Mouse (Mus musculus) brain, embryonic 18.5 days (tissue): ENCODE measurements at regions not wholly inside any gene's neighbourhood (a gene's known extent, or its start where the extent isn't known, plus 50 kb on each side); places are given as distances from the start of the nearest gene placed in this dataset.
"Not testable (repeated sequence)": the region's sequence is repeated elsewhere in the genome, so short reads cannot be mapped to it uniquely, and the experiment has no call there.

Experiments
- DNase-seq: peaks from one replicate; pipeline ENCODE4 v3.0.0-alpha.2; 2012; ENCODE audit warnings: low read depth, low spot score

DNA sequence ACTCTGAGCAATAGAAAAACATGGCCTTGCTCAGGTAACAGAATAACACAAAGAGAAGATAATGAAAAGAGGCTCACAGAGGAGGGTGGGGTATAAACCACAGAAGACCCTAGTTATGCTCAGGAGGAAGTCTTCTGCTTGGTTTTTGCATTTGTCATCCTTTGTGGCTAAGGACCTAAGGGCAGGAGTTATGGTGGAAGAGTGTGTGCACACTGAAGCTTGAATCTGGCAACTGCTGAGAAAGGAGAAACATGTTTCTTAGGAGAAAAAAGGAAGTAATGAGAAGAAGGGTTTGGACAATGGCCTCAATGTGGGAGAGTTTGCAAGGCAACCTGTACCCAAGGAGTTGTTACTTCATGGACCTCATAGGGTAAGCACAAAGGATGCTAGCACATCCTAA, 106.8 kb upstream of the Nyap2 start:
- no peak for DNase-seq

DNA sequence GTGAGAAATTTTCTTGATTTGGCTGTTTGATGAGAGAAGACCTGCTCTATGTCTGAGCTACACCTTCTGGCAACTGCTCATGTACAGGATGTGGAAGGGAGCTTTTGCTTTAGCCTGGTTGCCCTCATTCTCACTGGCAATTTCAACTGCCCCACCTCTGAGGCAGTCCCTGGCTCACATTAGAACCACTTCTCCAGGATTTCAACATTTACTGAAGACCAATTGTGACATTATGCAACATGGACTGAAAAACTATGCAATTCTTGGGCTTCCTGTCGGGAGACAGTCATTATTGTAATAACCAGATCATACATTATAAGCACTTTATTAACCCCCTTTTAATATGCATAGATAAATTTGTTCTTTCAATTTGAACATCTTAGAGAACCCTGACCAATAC, 107.6 kb upstream of the Nyap2 start:
- no peak for DNase-seq

DNA sequence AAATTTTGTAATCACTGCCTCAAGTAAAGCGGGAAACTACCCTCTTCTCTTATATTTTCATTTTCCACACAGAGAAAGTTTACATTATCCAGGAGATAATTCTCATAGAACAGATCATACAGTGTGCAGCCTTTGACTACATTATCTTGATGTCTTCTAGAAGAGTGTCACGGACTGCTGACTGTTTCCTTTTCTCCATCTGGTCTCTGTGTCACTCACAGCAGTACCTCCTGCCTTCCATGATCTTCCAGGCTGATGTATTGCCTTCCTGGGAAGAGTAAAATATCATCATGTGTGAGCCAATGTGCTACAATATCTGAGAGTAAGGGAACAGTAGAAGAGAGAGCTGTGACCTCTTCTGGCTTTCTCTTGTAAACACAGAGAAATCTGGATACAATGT, 111.0 kb upstream of the Nyap2 start:
- DNase-seq = no peak

DNA sequence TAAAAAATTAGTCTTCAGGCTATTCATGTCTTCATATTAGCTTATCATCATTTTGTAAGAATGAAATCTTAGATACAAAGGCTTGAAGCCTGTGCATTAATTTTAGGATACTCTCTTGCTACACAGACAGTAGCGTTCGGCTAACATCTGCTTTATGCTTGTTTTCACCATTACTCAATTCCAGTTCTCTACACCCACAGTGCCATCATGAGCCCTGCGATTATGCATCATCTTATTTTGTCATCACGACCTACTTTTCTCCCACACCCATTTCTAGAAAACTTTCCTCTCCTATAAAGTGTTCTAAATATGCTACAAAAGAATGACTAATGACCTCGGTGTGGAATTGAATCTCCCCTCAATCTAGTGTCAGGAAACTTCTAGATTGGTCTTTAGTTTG, 112.4 kb upstream of the Nyap2 start:
- DNase-seq = no peak

DNA sequence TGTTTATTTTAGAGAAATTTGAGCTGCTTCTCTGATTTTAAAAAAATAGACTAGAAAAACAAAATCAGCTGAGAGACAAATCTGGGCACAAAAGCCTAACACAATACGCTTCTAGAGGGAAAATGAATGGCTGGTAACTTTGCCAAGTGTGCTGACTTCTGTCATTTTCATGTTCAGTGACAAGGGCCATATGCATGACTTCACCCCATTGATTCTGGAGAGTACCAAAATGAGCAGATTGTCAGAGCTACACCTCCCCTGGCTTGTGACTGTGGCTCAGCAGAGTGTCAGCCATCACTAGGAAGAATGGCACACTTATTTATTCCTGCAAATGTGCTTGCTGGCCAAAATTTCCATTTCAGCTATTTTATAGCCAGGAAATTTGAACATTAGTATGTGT, 112.9 kb upstream of the Nyap2 start:
- DNase-seq = peak; percentile 42

DNA sequence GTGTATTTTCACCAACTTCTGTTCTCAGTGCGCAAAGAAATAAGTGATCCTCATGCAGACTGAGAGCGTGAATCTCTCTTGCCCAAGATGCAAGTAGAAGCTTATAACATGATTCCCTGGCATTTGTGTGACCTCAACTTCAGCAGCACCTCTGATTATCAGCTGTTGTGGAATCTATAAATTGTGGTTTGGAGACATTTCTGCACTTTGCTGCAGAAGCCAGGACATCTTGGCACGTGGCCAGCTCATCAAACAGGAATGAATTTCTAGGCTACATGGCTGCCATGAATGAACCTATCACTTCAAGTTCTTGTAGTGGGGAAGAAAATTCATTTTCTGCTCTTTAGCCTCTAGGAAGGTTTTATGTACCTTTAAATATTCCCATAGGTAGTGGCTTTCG, 126.3 kb upstream of the Nyap2 start:
- no peak for DNase-seq

DNA sequence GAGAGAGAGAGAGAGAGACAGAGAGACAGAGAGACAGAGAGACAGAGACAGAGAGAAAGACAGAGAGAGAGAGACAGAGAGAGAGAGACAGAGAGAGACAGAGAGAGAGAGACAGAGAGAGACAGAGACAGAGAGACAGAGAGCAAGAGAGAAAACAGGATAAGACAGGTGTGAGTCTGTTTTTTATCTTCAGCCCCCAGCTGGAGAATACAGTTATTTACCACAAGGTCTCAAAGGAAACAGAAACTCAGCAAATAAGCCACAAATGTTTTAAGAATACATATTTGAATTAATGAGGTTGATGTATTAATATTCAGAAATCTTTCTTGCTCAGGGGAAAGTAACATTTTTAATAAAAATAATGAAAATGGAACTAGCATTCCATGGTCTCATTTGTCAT, 130.7 kb upstream of the Nyap2 start:
- not testable (repeated sequence) for DNase-seq

DNA sequence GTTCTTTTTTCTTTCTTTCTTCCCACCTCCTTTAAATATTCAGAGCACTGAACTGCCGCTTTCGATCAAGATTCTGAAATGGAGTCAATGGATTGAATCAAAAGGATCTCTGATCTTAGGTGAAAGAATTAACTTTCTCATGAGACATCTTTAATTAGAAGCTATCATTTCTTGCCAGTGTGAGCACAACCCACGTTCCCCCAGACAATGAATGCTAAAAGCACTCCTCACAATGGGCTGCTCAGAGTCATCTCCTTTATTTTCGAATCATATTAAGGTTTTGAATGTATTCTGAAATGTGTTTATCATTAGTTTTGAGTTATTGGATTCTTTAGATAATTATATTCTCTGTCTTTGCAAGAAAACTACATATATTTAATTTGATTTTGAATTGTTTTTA, 137.4 kb upstream of the Nyap2 start:
- DNase-seq = no peak

DNA sequence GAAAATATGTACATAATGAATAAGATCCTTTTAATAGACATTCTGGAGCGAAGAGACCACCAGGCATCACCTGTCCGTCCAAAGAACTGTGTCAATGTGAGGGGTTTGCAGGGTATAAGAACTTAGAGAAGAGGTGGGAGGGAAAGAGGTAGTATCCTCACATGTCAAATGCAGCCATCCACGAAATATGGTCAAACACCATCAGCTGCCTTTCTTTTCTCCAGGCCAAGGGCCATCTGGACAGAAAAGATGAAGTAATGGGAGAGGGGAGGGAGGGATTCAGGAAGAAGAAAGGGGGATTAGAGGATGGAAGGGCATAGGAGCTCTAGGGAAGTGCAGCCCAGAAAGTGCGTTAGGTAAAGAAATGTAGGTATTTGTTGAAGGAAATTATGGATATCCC, 141.0 kb upstream of the Dock10 start:
- DNase-seq = no peak

DNA sequence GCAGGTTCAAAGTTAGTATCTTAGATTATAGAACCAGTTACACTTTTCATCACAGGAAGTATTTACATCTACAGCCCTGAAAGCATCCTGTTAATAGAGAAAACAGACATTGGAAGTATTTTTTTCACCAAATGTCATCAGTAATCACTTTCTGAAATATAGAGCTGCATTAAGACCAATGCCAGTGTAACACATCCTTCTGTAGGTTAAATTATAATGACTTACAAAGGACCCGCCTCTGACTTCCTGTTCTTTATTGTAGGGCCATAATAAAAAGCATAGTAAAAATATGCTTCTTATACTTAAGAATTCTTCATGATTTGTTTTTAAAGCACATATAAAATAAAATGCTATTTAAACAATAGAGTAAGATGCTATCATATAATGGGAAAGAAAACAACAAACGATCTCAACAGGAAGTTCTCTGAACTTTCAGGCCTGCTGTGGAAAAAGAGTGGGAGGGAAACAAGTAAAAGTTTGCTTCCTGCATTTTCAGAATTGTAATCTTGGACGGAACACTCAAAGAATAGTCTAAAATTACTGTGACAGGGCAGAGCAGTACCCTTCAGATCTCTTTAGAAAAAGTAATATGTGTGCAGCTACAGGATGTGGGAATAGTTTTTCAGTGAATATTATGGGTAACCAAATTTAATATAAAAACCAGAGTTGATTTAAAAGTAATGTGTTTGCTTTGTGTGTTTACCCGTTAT, 116.0 kb upstream of the Dock10 start:
- no peak for DNase-seq

DNA sequence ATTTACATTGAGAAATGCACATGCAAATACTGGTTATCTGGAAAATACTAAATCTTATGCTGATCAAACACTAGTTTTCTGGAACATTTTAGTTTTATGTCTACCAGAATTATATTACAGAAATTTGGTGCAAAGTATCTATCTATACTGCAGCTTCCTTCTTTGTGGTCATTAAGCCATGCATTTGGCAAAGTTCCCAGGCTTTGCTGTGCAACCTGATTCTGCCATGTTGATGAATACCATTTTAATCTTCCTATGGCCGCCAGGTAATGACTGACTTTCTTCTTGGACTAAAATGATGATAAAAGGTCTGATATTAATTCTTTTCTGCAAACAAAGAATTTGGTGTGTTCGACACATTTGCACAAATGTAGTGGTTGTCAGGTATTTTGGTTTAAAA, 115.3 kb upstream of the Dock10 start:
- no peak for DNase-seq

DNA sequence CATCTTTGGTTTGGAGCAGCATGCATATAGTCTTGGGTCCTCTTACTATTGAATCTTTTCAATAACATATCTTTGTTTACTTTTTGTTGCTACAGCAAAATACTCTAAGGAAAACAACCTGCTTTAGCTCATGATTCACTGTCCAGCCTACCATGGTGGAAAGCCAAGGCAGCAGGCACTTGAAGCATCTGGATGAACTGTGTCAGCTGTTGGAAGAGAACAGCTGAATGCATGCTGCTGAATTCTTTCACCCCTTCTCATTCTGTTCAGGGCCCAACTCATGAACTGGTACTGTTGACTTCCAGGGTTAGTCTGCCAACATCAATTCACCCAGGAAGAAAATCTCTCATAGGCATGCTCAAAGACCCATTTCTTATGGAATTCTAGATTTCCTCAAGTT, 110.5 kb upstream of the Dock10 start:
- DNase-seq = no peak

DNA sequence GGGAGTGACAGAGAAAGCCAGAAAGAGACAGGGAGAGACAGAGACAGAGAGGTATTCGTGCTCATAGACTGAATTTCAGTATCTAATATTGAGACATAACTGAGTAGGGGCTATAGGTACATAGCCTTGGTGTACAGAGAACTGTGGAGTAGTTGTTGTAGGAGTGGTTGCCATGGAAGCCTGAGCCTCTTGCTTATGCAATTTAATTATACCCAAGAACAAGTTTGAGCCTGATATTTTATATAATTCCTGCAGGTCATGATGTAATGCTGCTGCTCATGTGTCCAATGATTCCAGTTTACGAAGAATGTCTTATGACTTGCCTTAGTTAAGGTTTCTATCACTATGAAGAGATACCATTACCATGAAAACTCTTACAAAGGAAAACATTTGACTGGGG, 98.7 kb upstream of the Dock10 start:
- no peak for DNase-seq

DNA sequence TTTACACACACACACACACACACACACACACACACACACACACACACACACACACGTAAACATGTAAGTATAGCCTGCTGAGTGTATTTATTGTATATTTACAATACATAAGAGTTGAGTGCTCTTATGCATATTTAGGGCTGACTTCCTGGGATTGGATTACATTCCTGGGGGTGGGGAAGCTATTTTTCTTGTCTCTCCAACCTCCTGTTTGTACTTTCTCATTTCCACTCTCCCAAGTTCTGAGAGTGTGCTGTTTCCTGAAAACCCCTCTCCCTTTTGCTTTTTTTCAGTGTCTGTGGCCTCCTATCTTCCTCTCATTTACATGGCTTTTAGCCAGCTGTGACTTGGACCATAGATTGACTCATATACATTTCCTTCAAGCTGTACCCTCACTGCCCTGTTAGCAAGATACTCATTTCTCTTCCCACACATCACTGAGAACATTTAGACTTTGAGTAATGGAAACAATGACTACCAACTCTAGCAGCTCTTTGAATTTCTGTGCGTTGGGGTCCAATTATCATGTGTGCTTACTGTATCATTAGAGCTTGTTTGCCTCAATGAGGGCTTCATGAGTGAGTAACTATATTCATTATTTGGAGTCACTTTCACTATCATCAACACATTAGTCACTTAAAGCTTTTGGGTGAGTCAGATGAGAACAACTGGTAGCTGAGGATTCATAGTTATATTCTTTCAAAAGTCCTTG, 96.8 kb upstream of the Dock10 start:
- DNase-seq = no peak

DNA sequence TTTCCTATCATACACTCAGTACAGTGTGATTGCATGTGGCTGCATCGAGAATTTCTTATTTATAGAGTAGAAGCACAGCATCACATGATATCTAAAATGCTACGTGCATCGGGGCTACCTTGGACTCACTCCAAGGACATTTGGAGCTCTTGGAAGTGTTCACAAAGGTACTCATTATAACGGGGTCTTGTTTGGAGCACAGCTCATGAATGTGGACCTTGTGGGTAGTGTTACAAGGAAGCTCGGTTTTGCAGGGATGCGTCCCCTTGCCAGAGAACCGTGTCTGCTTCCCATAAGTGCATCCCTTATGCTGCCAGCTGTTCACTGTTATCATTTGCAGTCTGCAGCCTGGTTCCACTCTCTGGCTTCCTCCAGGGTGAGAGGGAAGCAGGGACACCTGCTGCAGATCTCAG, 96.0 kb upstream of the Dock10 start:
- DNase-seq = peak; percentile 43

DNA sequence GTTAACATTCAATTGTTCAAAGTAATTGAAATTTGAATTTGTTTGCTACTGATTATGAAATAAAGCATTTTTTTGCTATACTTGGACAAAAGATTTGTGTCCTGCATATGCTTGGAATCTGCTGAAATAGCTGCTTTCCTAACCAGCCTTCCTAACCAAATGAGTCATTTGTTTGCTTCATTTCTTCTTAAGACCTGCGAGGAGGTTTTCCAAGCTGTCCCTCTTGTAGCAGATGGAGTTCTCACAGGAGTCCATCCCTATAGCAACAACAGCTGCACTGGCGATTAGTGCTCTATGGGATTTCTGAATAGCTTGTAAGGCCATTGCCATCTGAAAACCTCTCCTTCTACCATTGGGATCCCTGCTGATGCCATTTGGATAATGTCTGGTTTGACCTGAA, 94.4 kb upstream of the Dock10 start:
- no peak for DNase-seq

DNA sequence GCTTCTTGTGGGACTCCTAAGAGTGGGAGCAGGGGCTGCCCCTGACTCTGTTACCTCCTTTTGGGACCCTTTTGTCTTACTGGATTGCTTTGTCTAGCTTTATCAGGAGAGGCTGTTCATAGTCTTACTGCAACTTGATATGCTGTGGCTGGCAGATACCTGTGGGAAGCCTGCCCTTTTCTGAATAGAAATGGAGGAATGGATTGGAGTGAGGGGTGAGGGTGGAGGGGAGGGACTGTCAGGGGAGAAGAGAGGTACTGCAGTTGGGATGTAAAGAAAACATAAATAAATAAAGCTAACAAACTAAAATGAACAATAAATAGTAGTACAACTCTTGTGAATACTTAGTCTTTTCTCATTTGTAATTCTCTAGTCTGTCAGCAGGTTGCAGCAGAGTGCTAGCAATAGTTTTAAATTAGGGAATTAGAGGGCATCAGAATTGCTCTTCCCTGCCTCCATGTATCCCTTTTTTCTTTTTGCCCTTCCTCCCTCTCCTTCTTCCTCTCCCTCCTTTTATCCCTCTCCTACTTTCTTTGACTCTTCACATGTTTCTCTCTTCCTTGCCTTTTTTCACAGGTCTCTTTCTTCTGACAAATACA, 72.0 kb upstream of the Dock10 start:
- no peak for DNase-seq

DNA sequence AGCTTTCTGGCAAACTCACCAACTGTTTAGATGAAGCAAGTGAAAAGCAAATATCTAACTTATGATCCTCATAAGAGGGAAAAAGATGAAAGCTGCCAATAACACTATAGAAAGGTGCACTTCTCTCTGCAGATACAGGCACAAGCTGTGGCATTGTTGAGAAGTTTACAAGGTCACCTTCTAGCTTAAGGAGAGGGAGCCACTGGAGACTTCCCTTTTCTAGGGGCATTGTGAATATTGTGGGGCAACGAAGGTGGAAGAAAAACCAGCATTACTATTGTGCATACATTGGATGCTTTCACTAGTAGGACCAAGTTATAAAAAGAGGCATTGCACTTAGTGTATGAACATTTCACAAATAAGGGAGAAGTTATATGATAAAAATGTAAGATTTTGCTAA, 68.1 kb upstream of the Dock10 start:
- DNase-seq = no peak

DNA sequence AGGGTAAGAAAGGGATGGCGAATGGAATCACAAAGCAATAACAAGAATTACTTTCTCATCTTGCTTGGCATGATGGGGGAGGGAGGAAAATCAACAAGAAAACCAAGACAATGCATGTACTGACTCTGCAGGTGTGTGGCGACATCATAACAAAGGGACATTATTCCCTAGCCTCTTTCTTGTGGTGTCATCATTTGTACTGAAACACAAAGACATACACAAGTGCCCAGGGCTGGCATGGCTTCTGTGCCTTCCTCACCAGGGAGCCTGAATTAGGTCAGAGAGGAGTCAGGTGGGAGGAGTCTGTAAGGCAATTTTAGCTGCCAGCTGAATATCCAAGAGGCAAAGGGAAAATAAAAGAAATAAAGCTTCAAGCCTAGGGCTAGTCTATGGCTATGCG, 65.6 kb upstream of the Dock10 start:
- DNase-seq = no peak

DNA sequence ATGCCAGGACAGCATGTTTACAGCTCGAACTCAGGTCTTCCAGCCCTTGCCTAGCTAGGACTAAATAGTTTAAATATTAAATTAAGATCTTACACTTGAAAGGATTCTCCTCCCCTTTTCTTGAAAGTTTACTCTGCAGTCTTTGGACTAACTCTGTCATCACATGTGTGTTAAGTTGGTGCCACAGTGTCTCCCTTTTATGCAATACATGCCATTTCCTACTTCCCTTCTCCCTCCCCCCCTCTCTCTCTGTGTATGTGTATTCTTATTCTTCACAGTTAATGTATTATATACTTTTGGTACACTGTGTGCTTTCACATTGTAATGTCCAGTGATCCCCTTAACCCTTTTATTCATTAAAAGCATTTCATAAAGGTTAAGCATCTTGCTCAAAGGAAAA, 63.9 kb upstream of the Dock10 start:
- no peak for DNase-seq

DNA sequence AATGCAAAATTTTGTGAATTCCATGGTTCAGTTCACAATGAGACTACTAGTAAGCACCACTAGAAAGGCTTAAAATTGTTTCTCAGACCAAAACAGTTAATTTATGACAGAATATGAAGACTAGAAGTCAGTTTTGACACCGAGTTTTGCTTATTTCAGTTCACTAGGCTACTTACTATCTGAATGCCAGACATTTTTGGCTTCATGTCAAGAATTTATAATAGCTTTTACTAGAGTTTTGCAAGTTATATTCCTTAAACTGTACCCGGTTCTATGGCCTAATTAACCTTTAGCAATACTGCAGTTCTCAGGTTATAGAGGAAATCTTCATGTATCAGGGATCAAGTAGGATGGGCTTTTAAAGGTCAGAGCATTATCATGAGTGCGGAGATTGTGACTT, 54.6 kb upstream of the Dock10 start:
- no peak for DNase-seq
